12 mouse cellular contexts compared by ENCODE assay signal in genomic region chr11:30166551-30166922, GRCm38 (mm10).
DNase-seq lines count a peak whose midpoint lies in the region; ATAC-seq and TF ChIP-seq lines count a peak whose summit lies in the region.
"Had no signal": no experiment of that assay in that cellular context is flagged by ENCODE, and none has a peak within 500 bp of the region (broad histone marks: within the 10 kb centered on the region; RNA-seq: fewer than 3 reads in every experiment).

No protein-coding gene starts in this region.

- H3K27me3 ChIP-seq in heart, postnatal 0 days (ENCODE audit: control insufficient read depth, insufficient read depth, low read length): no peaks in the 10 kb centered on the region
- no peaks in the 10 kb centered on the region for H3K27me3 ChIP-seq in neural tube, embryonic 15.5 days (replicated peaks)
- H3K27me3 ChIP-seq: CH12.LX; hindbrain, embryonic 15.5 days had no signal

- no peaks in the 10 kb centered on the region for H3K9me3 ChIP-seq in heart, postnatal 0 days (replicated peaks; ENCODE audit: control insufficient read depth, low read length)
- H3K9me3 ChIP-seq in neural tube, embryonic 15.5 days (replicated peaks): no peaks in the 10 kb centered on the region
- H3K9me3 ChIP-seq: hindbrain, embryonic 15.5 days had no signal

- no peak; the same call in 1 of the 2 replicates for ATAC-seq in heart, postnatal 0 days (ENCODE audit: insufficient read depth, low read depth)
- ATAC-seq in neural tube, embryonic 15.5 days (ENCODE audit: low FRiP score): no peak
- ATAC-seq in granulocyte monocyte progenitor cell, adult 5-6 weeks (replicated peaks; ENCODE audit: poor library complexity, severe bottlenecking): peak; percentile 16; the same call in 1 of the 2 replicates
- peak; percentile 35 for ATAC-seq in megakaryocyte progenitor cell, adult 5-6 weeks (replicated peaks; ENCODE audit: poor library complexity)
- ATAC-seq: forebrain, embryonic 16.5 days had no signal

- no peak overlapping the region for H3K4me3 ChIP-seq in heart, postnatal 0 days (ENCODE audit: low read depth, low read length)
- no peak overlapping the region for H3K4me3 ChIP-seq in neural tube, embryonic 15.5 days (replicated peaks)
- H3K4me3 ChIP-seq: hindbrain, embryonic 15.5 days had no signal

- WGBS in heart, postnatal 0 days: 19% methylated on average over 4 of the region's 4 CpGs
- WGBS in neural tube, embryonic 15.5 days: 64% methylated on average over 4 of the region's 4 CpGs

- TF ChIP-seq EP300 in heart, postnatal 0 days (IDR thresholded peaks at IDR 0.05; ENCODE audit: low read depth): 0 out of 2 replicates have a peak, but pooled peaks have one; percentile 33

- H3K36me3 ChIP-seq in heart, postnatal 0 days (replicated peaks; ENCODE audit: control insufficient read depth, insufficient read depth, low read length): peaks cover 10% of the 10 kb centered on the region; the same call in 1 of the 2 replicates
- H3K36me3 ChIP-seq in neural tube, embryonic 15.5 days: 0 out of 2 replicates have a peak, but pooled peaks cover 3% of the 10 kb centered on the region
- H3K36me3 ChIP-seq: hindbrain, embryonic 15.5 days had no signal

- H3K4me1 ChIP-seq in heart, postnatal 0 days (ENCODE audit: control insufficient read depth, insufficient read depth): peaks cover 68% of the 10 kb centered on the region
- peaks cover 25% of the 10 kb centered on the region for H3K4me1 ChIP-seq in neural tube, embryonic 15.5 days

- H3K9ac ChIP-seq in heart, postnatal 0 days (replicated peaks; ENCODE audit: low read depth, low read length): 0 out of 2 replicates have a peak overlapping the region, but pooled peaks have one; percentile 5
- H3K9ac ChIP-seq in neural tube, embryonic 15.5 days (replicated peaks): no peak overlapping the region
- H3K9ac ChIP-seq: hindbrain, embryonic 15.5 days had no signal

- no peak for TF ChIP-seq CTCF in heart, postnatal 0 days (IDR thresholded peaks at IDR 0.05; ENCODE audit: low read depth)

- H3K27ac ChIP-seq in heart, postnatal 0 days (ENCODE audit: low read depth): peak overlapping the region; percentile 90
- H3K27ac ChIP-seq in neural tube, embryonic 15.5 days (replicated peaks): peak overlapping the region; percentile 34

- peak overlapping the region; percentile 46 for H3K4me2 ChIP-seq in heart, postnatal 0 days (ENCODE audit: low read depth, low read length)
- no peak overlapping the region for H3K4me2 ChIP-seq in neural tube, embryonic 15.5 days
- H3K4me2 ChIP-seq: hindbrain, embryonic 15.5 days had no signal

- no peak for DNase-seq in heart, postnatal 0 days (ENCODE audit: low spot score)
- DNase-seq in heart, adult 8-10 months (ENCODE audit: low spot score): no peak
- no peak for DNase-seq in neural tube, embryonic 10.5 days (ENCODE audit: extremely low spot score, low spot score)
- DNase-seq in cerebellum, postnatal 4 days (ENCODE audit: low spot score in 2 of 2): no peak
- no peak for DNase-seq in urinary bladder, adult 18-20 months (ENCODE audit: low spot score in 2 of 2)
- DNase-seq: right cerebral cortex, adult 18-20 months had no signal

Comparison
In these comparisons a context has a peak if more than half of its experiments do, and no peak if none do; other contexts are left out.
1. ATAC-seq: peak in granulocyte monocyte progenitor cell, adult 5-6 weeks (single experiment) and megakaryocyte progenitor cell, adult 5-6 weeks (single experiment); none in heart, postnatal 0 days (single experiment) and neural tube, embryonic 15.5 days (single experiment).